Mouse (Mus musculus): Measurements from ENCODE around the gene Oas1d. TPM values are rescaled to one million over a fixed set of nuclear protein-coding genes. Genes with fewer than 3 reads are reported as not detected.

The Oas1d gene
- not detected for polyA plus RNA-seq (2017; shearing (Covaris generic))

DNA sequence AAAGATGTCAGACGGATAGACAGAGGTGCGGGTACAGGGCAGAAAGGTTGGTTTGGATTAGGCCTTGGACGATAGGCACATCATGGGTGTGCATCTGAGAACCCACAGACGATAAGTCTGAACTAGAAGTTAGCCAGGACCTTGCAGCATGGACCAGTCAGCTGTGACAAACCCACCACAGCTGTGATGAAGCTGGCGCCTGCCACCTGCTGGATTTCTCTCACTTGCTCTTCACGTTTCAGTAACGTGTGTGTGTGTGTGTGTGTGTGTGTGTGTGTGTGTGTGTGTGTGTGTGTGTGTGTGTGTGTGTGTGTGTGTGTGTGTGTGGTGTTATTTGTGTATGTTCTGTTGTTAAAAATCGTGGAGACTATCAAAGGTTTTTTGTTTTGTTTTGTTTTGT, at the start of gene Oas1d:
Gene Oas1d (plus strand): TSS at position 333 of the 400 bp plus-strand sequence.

DNA sequence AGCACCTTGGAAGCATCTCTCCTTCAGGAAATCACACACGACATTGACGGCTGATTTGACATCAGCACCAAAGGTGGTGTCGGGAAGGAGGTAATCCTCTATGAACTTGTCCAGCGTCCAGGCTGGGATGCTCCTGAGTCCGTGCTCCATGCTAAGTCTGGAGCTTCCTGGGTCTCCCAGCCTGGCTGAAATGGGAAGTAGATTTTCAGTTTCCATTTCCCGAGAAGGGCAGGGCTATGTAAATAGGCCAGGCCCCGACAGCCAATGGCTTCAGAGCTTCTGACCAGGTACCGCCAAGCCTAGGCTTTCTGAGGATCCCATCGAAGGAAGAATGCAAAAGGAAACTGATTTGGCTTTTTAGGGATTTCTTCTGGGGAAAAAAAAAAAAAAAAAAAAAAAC, 26.9 kb upstream of the Oas1d start, which contains the start of gene Oas1g:
Gene Oas1g (minus strand): TSS at position 201 of the 400 bp plus-strand sequence.

DNA sequence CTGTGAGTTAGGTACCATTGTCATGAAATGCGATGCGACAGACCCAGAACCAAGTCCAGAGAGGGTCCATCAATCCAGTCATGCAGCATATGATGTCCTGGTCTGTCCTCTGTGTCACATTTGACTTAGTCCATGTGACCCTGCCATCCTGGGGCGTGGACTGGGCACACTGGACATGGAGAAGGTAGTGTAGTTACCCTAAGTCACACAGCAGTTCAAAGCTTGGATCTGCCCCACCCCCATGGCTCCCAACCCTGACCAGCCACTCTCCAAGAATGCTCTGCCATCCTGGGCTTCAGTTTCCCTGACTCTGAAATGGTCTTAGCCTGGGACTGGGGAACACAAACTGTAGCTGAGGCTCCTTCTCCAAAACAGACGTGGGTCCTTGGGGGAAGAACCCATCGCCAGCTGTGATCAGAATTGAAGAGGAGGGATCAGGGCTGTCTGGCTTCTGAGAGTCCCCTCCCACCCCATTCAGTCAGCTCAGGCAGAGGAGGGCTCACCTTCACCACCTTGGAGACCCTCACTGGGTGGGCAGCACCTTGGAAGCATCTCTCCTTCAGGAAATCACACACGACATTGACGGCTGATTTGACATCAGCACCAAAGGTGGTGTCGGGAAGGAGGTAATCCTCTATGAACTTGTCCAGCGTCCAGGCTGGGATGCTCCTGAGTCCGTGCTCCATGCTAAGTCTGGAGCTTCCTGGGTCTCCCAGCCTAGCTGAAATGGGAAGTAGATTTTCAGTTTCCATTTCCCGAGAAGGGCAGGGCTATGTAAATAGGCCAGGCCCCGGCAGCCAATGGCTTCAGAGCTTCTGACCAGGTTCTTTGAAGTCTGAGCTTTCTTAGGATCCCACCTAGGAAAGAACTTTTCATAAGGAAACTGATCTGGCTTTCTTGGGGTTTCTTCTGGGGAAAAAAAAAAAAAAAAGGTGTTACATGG, 7.3 kb upstream of the Oas1d start, which contains the start of gene Oas1a:
Gene Oas1a (minus strand): TSS at position 731 of the 943 bp plus-strand sequence.

Other genes starting within 250 kb of the Oas1d start
- gene Dtx1, start 202.6 kb upstream of the Oas1d start, polyA plus RNA-seq (2017; shearing (Covaris generic)), result 282 TPM
- 0.45 TPM for gene Oas2, start 164.7 kb upstream of the Oas1d start, polyA plus RNA-seq (2017; shearing (Covaris generic))
- 20.1 TPM for gene Oas3, start 136.9 kb upstream of the Oas1d start, polyA plus RNA-seq (2017; shearing (Covaris generic))
- not detected for gene Oas1e, start 119.0 kb upstream of the Oas1d start, polyA plus RNA-seq (2017; shearing (Covaris generic))
- 7.9 TPM for gene Oas1c, start 102.0 kb upstream of the Oas1d start, polyA plus RNA-seq (2017; shearing (Covaris generic))
- gene Oas1f, start 67.2 kb upstream of the Oas1d start, polyA plus RNA-seq (2017; shearing (Covaris generic)), result not detected
- not detected for gene Oas1h, start 53.1 kb upstream of the Oas1d start, polyA plus RNA-seq (2017; shearing (Covaris generic))
- gene Oas1g, start 26.9 kb upstream of the Oas1d start, polyA plus RNA-seq (2017; shearing (Covaris generic)), result not detected
- 39.7 TPM for gene Oas1a, start 7.0 kb upstream of the Oas1d start, polyA plus RNA-seq (2017; shearing (Covaris generic))
- 0.67 TPM for gene Rph3a, start 95.6 kb downstream of the Oas1d start, polyA plus RNA-seq (2017; shearing (Covaris generic))

Measured in effector memory CD4-positive, alpha-beta T cell, adult 7 months (primary cell).